Mouse (Mus musculus) erythroblast, embryonic 14.5 days (primary cell): ENCODE measurements around the gene Pdk4.

Source experiments
- GATA1 ChIP-seq: IDR thresholded peaks from 2 replicates; pipeline ENCODE4 v1.6.1; 2012; ENCODE audit warnings: low read length, inconsistent platforms, mixed read lengths
- TAL1 ChIP-seq: IDR thresholded peaks from 3 replicates; pipeline ENCODE4 v1.6.1; 2012; ENCODE audit warnings: low read length, inconsistent platforms, mixed read lengths

GRCm38 (mm10) chr6:5535754-5536153 is 39.6 kb upstream of the Pdk4 start:
- TF ChIP-seq TAL1 (no peak), GATA1 (no peak)
